In genomic region chr2:180085926-180086636, GRCm38 (mm10) we compare ENCODE assay signal across 16 mouse cellular contexts. TPM values are rescaled to one million over a fixed set of nuclear protein-coding genes. Genes with fewer than 3 reads are reported as not detected.
DNase-seq lines count a peak whose midpoint lies in the region; ATAC-seq and TF ChIP-seq lines count a peak whose summit lies in the region.
"Had no signal": no experiment of that assay in that cellular context is flagged by ENCODE, and none has a peak within 500 bp of the region (broad histone marks: within the 10 kb centered on the region; RNA-seq: fewer than 3 reads in every experiment).

No protein-coding gene starts in this region.

- no peak for TF ChIP-seq CTCF in cerebellum, adult 2 months (IDR thresholded peaks at IDR 0.05; ENCODE audit: borderline replicate concordance, insufficient read depth, low read depth, low read length)
- TF ChIP-seq CTCF in hindbrain, postnatal 0 days (IDR thresholded peaks at IDR 0.05; ENCODE audit: low read depth) = no peak

- TF ChIP-seq POLR2A in cerebellum, adult 2 months (IDR thresholded peaks at IDR 0.05; ENCODE audit: borderline replicate concordance, insufficient read depth, low read length) = no peak

- peaks cover 32% of the 10 kb centered on the region for H3K36me3 ChIP-seq in kidney, embryonic 15.5 days
- peaks cover 47% of the 10 kb centered on the region for H3K36me3 ChIP-seq in neural tube, embryonic 13.5 days
- peaks cover 34% of the 10 kb centered on the region for H3K36me3 ChIP-seq in neural tube, embryonic 15.5 days
- H3K36me3 ChIP-seq in hindbrain, postnatal 0 days (ENCODE audit: insufficient read depth, low read length) = peaks cover 20% of the 10 kb centered on the region; the same call in 1 of the 2 replicates
- H3K36me3 ChIP-seq in intestine, embryonic 15.5 days = 0 out of 2 replicates have a peak, but pooled peaks cover 6% of the 10 kb centered on the region

- H3K9ac ChIP-seq in kidney, embryonic 15.5 days = no peak overlapping the region
- no peak overlapping the region for H3K9ac ChIP-seq in neural tube, embryonic 13.5 days
- H3K9ac ChIP-seq in neural tube, embryonic 15.5 days (replicated peaks) = no peak overlapping the region
- no peak overlapping the region for H3K9ac ChIP-seq in hindbrain, postnatal 0 days (replicated peaks; ENCODE audit: low read length)
- no peak overlapping the region for H3K9ac ChIP-seq in intestine, embryonic 15.5 days
- H3K9ac ChIP-seq: heart, embryonic 15.5 days; lung, embryonic 14.5 days had no signal

- no peak overlapping the region for H3K27ac ChIP-seq in cerebellum, adult 2 months (ENCODE audit: insufficient read depth, low read length)
- H3K27ac ChIP-seq in kidney, embryonic 15.5 days = no peak overlapping the region
- H3K27ac ChIP-seq in neural tube, embryonic 13.5 days (replicated peaks) = peak overlapping the region; percentile 23; the same call in 1 of the 2 replicates
- no peak overlapping the region for H3K27ac ChIP-seq in neural tube, embryonic 15.5 days (replicated peaks)
- H3K27ac ChIP-seq in hindbrain, postnatal 0 days = no peak overlapping the region
- no peak overlapping the region for H3K27ac ChIP-seq in intestine, embryonic 15.5 days
- H3K27ac ChIP-seq: heart, embryonic 15.5 days; left cerebral cortex, adult 2 months had no signal

- no peak overlapping the region for H3K4me3 ChIP-seq in cerebellum, adult 2 months (replicated peaks; ENCODE audit: insufficient read depth, low read depth, low read length)
- H3K4me3 ChIP-seq in kidney, embryonic 15.5 days (replicated peaks) = no peak overlapping the region
- H3K4me3 ChIP-seq in neural tube, embryonic 13.5 days = no peak overlapping the region
- no peak overlapping the region for H3K4me3 ChIP-seq in neural tube, embryonic 15.5 days (replicated peaks)
- no peak overlapping the region for H3K4me3 ChIP-seq in hindbrain, postnatal 0 days (ENCODE audit: low read length)
- no peak overlapping the region for H3K4me3 ChIP-seq in intestine, embryonic 15.5 days (replicated peaks)
- H3K4me3 ChIP-seq: heart, embryonic 15.5 days; left cerebral cortex, adult 2 months had no signal

- no peak overlapping the region for H3K4me2 ChIP-seq in kidney, embryonic 15.5 days
- H3K4me2 ChIP-seq in neural tube, embryonic 13.5 days = no peak overlapping the region
- H3K4me2 ChIP-seq in neural tube, embryonic 15.5 days = no peak overlapping the region
- no peak overlapping the region for H3K4me2 ChIP-seq in hindbrain, postnatal 0 days (ENCODE audit: low read depth, low read length)
- H3K4me2 ChIP-seq in intestine, embryonic 15.5 days (replicated peaks) = no peak overlapping the region
- H3K4me2 ChIP-seq: heart, embryonic 15.5 days; lung, embryonic 14.5 days had no signal

- WGBS in cerebellum, adult 2 months = 17% methylated on average over 16 of the region's 16 CpGs
- WGBS in kidney, embryonic 15.5 days = 53% methylated on average over 16 of the region's 16 CpGs
- 73% methylated on average over 16 of the region's 16 CpGs for WGBS in neural tube, embryonic 13.5 days
- 70% methylated on average over 16 of the region's 16 CpGs for WGBS in neural tube, embryonic 15.5 days
- WGBS in hindbrain, postnatal 0 days = 46% methylated on average over 16 of the region's 16 CpGs
- WGBS in intestine, embryonic 15.5 days = 75% methylated on average over 16 of the region's 16 CpGs

- ATAC-seq in kidney, embryonic 15.5 days (replicated peaks; ENCODE audit: low FRiP score) = 0 out of 2 replicates have a peak, but pooled peaks have one; percentile 37
- ATAC-seq in neural tube, embryonic 13.5 days (ENCODE audit: low read depth) = 0 out of 2 replicates have a peak, but pooled peaks have one; percentile 13
- ATAC-seq in neural tube, embryonic 15.5 days (ENCODE audit: low FRiP score) = no peak
- ATAC-seq in hindbrain, postnatal 0 days = peak; percentile 38; the same call in 1 of the 2 replicates
- no peak for ATAC-seq in intestine, embryonic 15.5 days

- H3K27me3 ChIP-seq in cerebellum, adult 2 months (ENCODE audit: control insufficient read depth, insufficient read depth, low read length) = no peaks in the 10 kb centered on the region
- no peaks in the 10 kb centered on the region for H3K27me3 ChIP-seq in kidney, embryonic 15.5 days
- no peaks in the 10 kb centered on the region for H3K27me3 ChIP-seq in neural tube, embryonic 13.5 days
- no peaks in the 10 kb centered on the region for H3K27me3 ChIP-seq in neural tube, embryonic 15.5 days (replicated peaks)
- no peaks in the 10 kb centered on the region for H3K27me3 ChIP-seq in hindbrain, postnatal 0 days (ENCODE audit: insufficient read depth, low read length)
- H3K27me3 ChIP-seq in intestine, embryonic 15.5 days (replicated peaks) = 0 out of 2 replicates have a peak, but pooled peaks cover 2% of the 10 kb centered on the region

- peaks cover 17% of the 10 kb centered on the region for H3K4me1 ChIP-seq in cerebellum, adult 2 months (ENCODE audit: control insufficient read depth, insufficient read depth, low read length)
- H3K4me1 ChIP-seq in kidney, embryonic 15.5 days = peaks cover 36% of the 10 kb centered on the region
- peaks cover 5% of the 10 kb centered on the region; the same call in 1 of the 2 replicates for H3K4me1 ChIP-seq in neural tube, embryonic 13.5 days (replicated peaks)
- H3K4me1 ChIP-seq in neural tube, embryonic 15.5 days = peaks cover 6% of the 10 kb centered on the region; the same call in 1 of the 2 replicates
- H3K4me1 ChIP-seq in hindbrain, postnatal 0 days (ENCODE audit: insufficient read depth, low read length) = no peaks in the 10 kb centered on the region
- no peaks in the 10 kb centered on the region for H3K4me1 ChIP-seq in intestine, embryonic 15.5 days (replicated peaks)
- H3K4me1 ChIP-seq: heart, embryonic 15.5 days had no signal

- no peaks in the 10 kb centered on the region for H3K9me3 ChIP-seq in kidney, embryonic 15.5 days (replicated peaks)
- H3K9me3 ChIP-seq in neural tube, embryonic 13.5 days = no peaks in the 10 kb centered on the region
- no peaks in the 10 kb centered on the region for H3K9me3 ChIP-seq in neural tube, embryonic 15.5 days (replicated peaks)
- no peaks in the 10 kb centered on the region for H3K9me3 ChIP-seq in hindbrain, postnatal 0 days (ENCODE audit: low read length)
- H3K9me3 ChIP-seq in intestine, embryonic 15.5 days = no peaks in the 10 kb centered on the region
- H3K9me3 ChIP-seq: heart, embryonic 15.5 days had no signal

- peak; percentile 47 to 63 for DNase-seq in cerebellum, adult 2 months
- DNase-seq in cerebellum, adult 11 months = no peak
- no peak for DNase-seq in kidney, postnatal 14 days
- peak; percentile 52 for DNase-seq in hindbrain, postnatal 0 days (ENCODE audit: low spot score)
- DNase-seq: adrenal gland, postnatal 14 days; liver; lung, embryonic 14.5 days; right cerebral cortex, postnatal 25 days; thymus, adult 2 months had no signal

RNA-seq across cellular contexts. Expression of gene Mtg2, which starts 15.7 kb away (rescaled TPM):
- polyA plus RNA-seq in cerebellum, adult 2 months (2012; rRNA removed) = 28.5 and 28.7 TPM in 2 replicates
- polyA plus RNA-seq in kidney, embryonic 15.5 days (2015; fragmentation: Nextera tagmentation; extraction: Ambion mirVana) = 26.4 TPM in 2 replicates
- 31.5 and 32.9 TPM in 2 replicates for polyA plus RNA-seq in neural tube, embryonic 13.5 days (2015; fragmentation: Nextera tagmentation; extraction: Ambion mirVana)
- 35.1 and 37.6 TPM in 2 replicates for polyA plus RNA-seq in neural tube, embryonic 15.5 days (2015; fragmentation: Nextera tagmentation; extraction: Ambion mirVana)
- total RNA-seq in hindbrain, postnatal 0 days (2014; rRNA removed) = 17.2 and 17.3 TPM in 2 replicates
- polyA plus RNA-seq in hindbrain, postnatal 0 days (2015; fragmentation: Nextera tagmentation; extraction: Ambion mirVana) = 23.3 and 23.9 TPM in 2 replicates
- polyA plus RNA-seq in intestine, embryonic 15.5 days (2015; fragmentation: Nextera tagmentation; extraction: Ambion mirVana) = 24.9 and 28.2 TPM in 2 replicates

RNA-seq across cellular contexts. Expression of gene Hrh3, which starts 18.2 kb away (rescaled TPM):
- 21.1 and 25.4 TPM in 2 replicates for polyA plus RNA-seq in cerebellum, adult 2 months (2012; rRNA removed)
- not detected in 2 replicates for polyA plus RNA-seq in kidney, embryonic 15.5 days (2015; fragmentation: Nextera tagmentation; extraction: Ambion mirVana)
- polyA plus RNA-seq in neural tube, embryonic 13.5 days (2015; fragmentation: Nextera tagmentation; extraction: Ambion mirVana) = 2.5 TPM in 2 replicates
- polyA plus RNA-seq in neural tube, embryonic 15.5 days (2015; fragmentation: Nextera tagmentation; extraction: Ambion mirVana) = 1.3 and 1.9 TPM in 2 replicates
- total RNA-seq in hindbrain, postnatal 0 days (2014; rRNA removed) = 5.9 and 11.4 TPM in 2 replicates
- 3.4 and 3.6 TPM in 2 replicates for polyA plus RNA-seq in hindbrain, postnatal 0 days (2015; fragmentation: Nextera tagmentation; extraction: Ambion mirVana)
- 0.08 TPM in 1 of 2 replicates, not detected in the other for polyA plus RNA-seq in intestine, embryonic 15.5 days (2015; fragmentation: Nextera tagmentation; extraction: Ambion mirVana)
- total RNA-seq: adrenal gland, postnatal 14 days; megakaryocyte progenitor cell, adult 5-6 weeks had no signal
- polyA plus RNA-seq: heart, embryonic 15.5 days; lung, embryonic 14.5 days had no signal

RNA-seq across cellular contexts. Expression of gene Osbpl2, which starts 33.0 kb away (rescaled TPM):
- 64.3 and 69.6 TPM in 2 replicates for polyA plus RNA-seq in cerebellum, adult 2 months (2012; rRNA removed)
- polyA plus RNA-seq in kidney, embryonic 15.5 days (2015; fragmentation: Nextera tagmentation; extraction: Ambion mirVana) = 30.3 and 32.1 TPM in 2 replicates
- polyA plus RNA-seq in neural tube, embryonic 13.5 days (2015; fragmentation: Nextera tagmentation; extraction: Ambion mirVana) = 61.2 and 64.5 TPM in 2 replicates
- 63.8 and 71.8 TPM in 2 replicates for polyA plus RNA-seq in neural tube, embryonic 15.5 days (2015; fragmentation: Nextera tagmentation; extraction: Ambion mirVana)
- 39.2 and 44.0 TPM in 2 replicates for total RNA-seq in hindbrain, postnatal 0 days (2014; rRNA removed)
- polyA plus RNA-seq in hindbrain, postnatal 0 days (2015; fragmentation: Nextera tagmentation; extraction: Ambion mirVana) = 56.0 and 57.9 TPM in 2 replicates
- polyA plus RNA-seq in intestine, embryonic 15.5 days (2015; fragmentation: Nextera tagmentation; extraction: Ambion mirVana) = 29.6 and 32.8 TPM in 2 replicates

RNA-seq across cellular contexts. Expression of gene Ss18l1, which starts 43.8 kb away (rescaled TPM):
- polyA plus RNA-seq in cerebellum, adult 2 months (2012; rRNA removed) = 27.0 and 28.1 TPM in 2 replicates
- 6.3 and 6.4 TPM in 2 replicates for polyA plus RNA-seq in kidney, embryonic 15.5 days (2015; fragmentation: Nextera tagmentation; extraction: Ambion mirVana)
- 44.8 and 45.2 TPM in 2 replicates for polyA plus RNA-seq in neural tube, embryonic 13.5 days (2015; fragmentation: Nextera tagmentation; extraction: Ambion mirVana)
- polyA plus RNA-seq in neural tube, embryonic 15.5 days (2015; fragmentation: Nextera tagmentation; extraction: Ambion mirVana) = 43.2 and 49.9 TPM in 2 replicates
- 80.7 and 100 TPM in 2 replicates for total RNA-seq in hindbrain, postnatal 0 days (2014; rRNA removed)
- 34.2 and 37.2 TPM in 2 replicates for polyA plus RNA-seq in hindbrain, postnatal 0 days (2015; fragmentation: Nextera tagmentation; extraction: Ambion mirVana)
- 3.7 and 4.2 TPM in 2 replicates for polyA plus RNA-seq in intestine, embryonic 15.5 days (2015; fragmentation: Nextera tagmentation; extraction: Ambion mirVana)

RNA-seq across cellular contexts. Expression of gene Psma7, which starts 43.8 kb away (rescaled TPM):
- polyA plus RNA-seq in cerebellum, adult 2 months (2012; rRNA removed) = 248 and 254 TPM in 2 replicates
- polyA plus RNA-seq in kidney, embryonic 15.5 days (2015; fragmentation: Nextera tagmentation; extraction: Ambion mirVana) = 615 and 646 TPM in 2 replicates
- 695 and 718 TPM in 2 replicates for polyA plus RNA-seq in neural tube, embryonic 13.5 days (2015; fragmentation: Nextera tagmentation; extraction: Ambion mirVana)
- polyA plus RNA-seq in neural tube, embryonic 15.5 days (2015; fragmentation: Nextera tagmentation; extraction: Ambion mirVana) = 561 and 578 TPM in 2 replicates
- total RNA-seq in hindbrain, postnatal 0 days (2014; rRNA removed) = 196 and 230 TPM in 2 replicates
- polyA plus RNA-seq in hindbrain, postnatal 0 days (2015; fragmentation: Nextera tagmentation; extraction: Ambion mirVana) = 585 TPM in 2 replicates
- 584 and 619 TPM in 2 replicates for polyA plus RNA-seq in intestine, embryonic 15.5 days (2015; fragmentation: Nextera tagmentation; extraction: Ambion mirVana)

Comparison
In these comparisons a context has a peak if more than half of its experiments do, and no peak if none do; other contexts are left out.
1. DNase-seq: peak in cerebellum, adult 2 months (2 of 2) and hindbrain, postnatal 0 days (single experiment); none in cerebellum, adult 11 months (single experiment) and kidney, postnatal 14 days (single experiment).
2. ATAC-seq: peak in kidney, embryonic 15.5 days (single experiment), neural tube, embryonic 13.5 days (single experiment) and hindbrain, postnatal 0 days (single experiment); none in neural tube, embryonic 15.5 days (single experiment) and intestine, embryonic 15.5 days (single experiment).